Mouse (Mus musculus) kidney, postnatal 10 days (tissue): Measurements from ENCODE around the gene Zfp53.
A peak's percentile ranks its signal among the peaks of the same experiment; 100 is the strongest.
"Not testable (repeated sequence)": the region's sequence is repeated elsewhere in the genome, so short reads cannot be mapped to it uniquely, and the experiment has no call there.

Experiments
- DNase-seq: peaks from one replicate; pipeline ENCODE4 v3.0.0; 2021; ENCODE audit warnings: mixed read lengths

The Zfp53 gene

DNA sequence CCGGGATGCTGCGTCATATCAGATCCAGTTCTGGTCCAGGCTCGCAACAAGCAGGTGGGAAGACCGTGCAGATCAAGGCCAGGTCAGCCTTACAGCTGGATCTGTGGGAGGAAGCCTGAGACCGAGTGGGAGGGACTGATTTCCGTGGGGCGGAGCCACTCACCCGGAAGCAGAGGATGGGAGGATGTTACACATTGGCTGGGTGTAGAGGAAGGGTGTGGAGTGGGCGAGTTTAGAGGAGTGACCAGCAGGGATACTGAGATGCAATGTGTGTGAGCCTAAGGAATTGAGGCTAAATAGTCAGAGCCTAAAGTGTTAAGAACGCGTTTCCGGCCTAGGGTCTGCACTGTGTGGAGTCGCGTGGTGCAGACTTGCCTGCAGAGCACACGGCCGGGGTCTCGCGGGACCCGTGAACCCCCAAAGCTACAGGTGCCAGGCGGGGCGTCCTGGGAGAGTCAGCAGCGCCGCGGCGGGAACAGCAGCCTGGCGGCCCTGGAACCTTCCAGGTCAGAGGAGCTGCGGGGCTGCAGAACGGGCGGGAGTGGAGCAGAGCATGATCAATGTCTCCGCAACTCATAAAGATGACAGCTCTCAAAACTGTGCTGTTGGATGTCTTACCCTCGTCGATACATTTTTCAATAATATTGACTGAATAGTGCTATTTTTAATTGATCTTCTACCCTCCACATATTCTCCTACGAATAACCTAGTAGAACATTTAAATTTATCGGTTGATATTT lies at the start of gene Zfp53:
Gene Zfp53 (plus strand): TSS at position 239 of the 740 bp plus-strand sequence.
- DNase-seq, result peak; percentile 91

GRCm38 (mm10) chr17:21449669-21450068 lies 39.1 kb upstream of the Zfp53 start:
- DNase-seq, result peak; percentile 83

GRCm38 (mm10) chr17:21450138-21450704 lies 38.6 kb upstream of the Zfp53 start, which contains the start of gene Zfp51:
Gene Zfp51 (plus strand): TSS chr17:21450374.
- peak; percentile 96 for DNase-seq

- no peak for DNase-seq
These were observed 25.2 kb upstream of the Zfp53 start for GRCm38 (mm10) chr17:21463550-21463949.

- DNase-seq, result no peak
These were observed 16.7 kb upstream of the Zfp53 start for GRCm38 (mm10) chr17:21472032-21472652.

DNA sequence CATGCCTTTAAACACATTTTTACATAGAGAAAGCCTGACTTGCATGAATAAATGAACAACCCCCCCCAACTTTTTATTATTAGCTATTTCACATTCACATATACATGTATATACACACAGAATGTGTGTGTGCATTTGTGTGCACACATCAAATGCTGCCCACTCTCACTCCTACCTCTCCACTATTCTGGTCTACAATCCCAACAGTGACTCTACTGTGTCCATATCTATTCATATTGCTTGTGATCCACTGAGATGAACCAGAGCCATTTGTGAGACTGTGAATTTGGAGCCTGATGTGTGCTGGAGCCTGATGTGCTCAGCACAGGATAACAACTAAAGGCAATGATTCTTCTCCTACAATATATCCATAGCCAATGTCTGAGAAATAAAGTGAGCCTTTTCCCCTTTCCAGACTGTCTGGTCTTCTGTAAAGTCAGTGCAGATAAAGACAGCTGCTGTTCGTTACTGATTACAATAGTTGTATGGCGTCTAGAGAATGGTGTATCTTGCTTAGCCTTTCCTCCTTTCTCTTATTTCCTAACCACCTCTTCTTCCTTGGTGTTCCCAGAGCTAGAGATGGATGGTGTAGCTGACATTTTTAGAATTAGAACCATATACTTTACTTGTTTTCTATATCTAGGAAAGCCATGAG lies 16.0 kb upstream of the Zfp53 start:
- no peak for DNase-seq

GRCm38 (mm10) chr17:21473362-21474190 lies 15.2 kb upstream of the Zfp53 start:
- DNase-seq, result peak; percentile 44

DNA sequence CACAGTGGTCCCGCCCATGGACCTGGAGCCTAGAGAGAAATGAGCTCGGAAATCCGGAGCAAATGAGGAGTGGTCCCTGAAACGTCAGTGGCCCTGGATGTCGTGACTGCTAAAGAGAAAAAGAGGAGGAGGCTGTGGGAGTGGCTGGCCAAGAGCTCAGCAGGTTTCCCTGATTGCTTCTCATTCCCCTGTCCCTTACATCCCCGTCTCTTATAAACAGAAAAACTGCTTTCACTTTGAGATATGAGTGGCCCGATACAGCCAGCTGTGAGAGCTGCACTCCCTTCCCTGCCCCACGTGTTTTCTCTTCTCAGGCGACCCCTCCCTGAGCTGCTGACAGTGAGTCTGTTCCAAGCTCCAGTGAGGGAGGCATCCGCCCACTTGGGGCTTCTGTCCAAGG lies 14.1 kb upstream of the Zfp53 start:
- DNase-seq, result not testable (repeated sequence)

- DNase-seq, result not testable (repeated sequence)
These were observed 13.5 kb upstream of the Zfp53 start for GRCm38 (mm10) chr17:21475290-21475689.

- not testable (repeated sequence) for DNase-seq
These were observed 12.4 kb upstream of the Zfp53 start for GRCm38 (mm10) chr17:21476351-21476750.

DNA sequence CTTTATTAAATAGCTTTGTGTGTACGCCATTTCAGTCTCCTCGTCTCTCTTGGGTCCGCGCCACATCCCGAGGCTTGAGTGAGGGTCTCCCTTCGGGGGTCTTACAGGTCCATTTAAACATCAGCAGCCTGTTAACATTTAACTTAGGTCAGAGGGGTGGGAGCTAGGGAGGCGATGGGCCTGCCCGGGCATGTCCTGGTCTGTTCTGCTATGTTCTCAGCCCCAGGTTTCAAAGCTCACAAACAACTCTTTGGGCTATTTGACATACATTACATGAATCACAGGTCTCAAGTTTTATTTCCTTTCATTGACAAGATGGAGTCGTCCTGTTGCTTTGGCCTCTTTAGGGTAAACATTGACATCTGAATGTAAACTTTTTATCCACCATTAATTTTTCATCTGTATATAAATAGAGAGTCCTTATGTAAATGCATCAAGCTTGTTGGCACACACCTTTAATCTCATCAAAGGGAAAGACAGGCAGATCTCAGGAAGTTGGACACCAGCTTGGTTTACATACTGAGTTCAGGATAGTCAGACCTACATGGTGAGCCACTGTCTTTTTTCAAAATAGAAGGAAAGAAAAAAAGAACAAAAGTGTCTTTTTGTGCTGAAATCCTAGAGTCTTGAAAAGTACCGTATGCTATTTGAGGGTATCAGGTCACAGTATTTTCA lies 10.6 kb upstream of the Zfp53 start:
- not testable (repeated sequence) for DNase-seq

- DNase-seq, result no peak
These were observed 753 bp downstream of the Zfp53 start for GRCm38 (mm10) chr17:21489500-21490001.

DNA sequence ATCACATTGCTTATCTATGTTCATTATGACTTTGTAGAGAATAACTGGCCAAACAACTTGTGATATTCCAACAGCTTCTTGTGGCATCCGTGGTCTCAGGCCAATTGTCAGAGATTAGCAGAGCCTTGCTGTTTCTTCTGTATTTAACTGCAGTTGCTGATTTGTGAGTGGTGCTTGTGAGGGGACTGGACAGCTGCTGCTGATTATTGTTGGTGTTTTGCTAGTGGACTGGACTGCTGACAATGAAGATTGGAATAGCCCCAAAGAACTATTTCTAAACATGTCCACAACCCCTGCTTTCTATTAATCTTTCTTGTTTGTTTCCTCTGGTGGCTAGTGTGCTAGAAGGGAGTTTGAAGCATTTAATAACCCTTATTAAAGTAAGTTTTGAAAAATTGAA lies 12.6 kb downstream of the Zfp53 start:
- no peak for DNase-seq

- DNase-seq, result no peak
These were observed 15.7 kb downstream of the Zfp53 start for GRCm38 (mm10) chr17:21504524-21504923.

- no peak for DNase-seq
These were observed 17.5 kb downstream of the Zfp53 start for GRCm38 (mm10) chr17:21506258-21506657.

DNA sequence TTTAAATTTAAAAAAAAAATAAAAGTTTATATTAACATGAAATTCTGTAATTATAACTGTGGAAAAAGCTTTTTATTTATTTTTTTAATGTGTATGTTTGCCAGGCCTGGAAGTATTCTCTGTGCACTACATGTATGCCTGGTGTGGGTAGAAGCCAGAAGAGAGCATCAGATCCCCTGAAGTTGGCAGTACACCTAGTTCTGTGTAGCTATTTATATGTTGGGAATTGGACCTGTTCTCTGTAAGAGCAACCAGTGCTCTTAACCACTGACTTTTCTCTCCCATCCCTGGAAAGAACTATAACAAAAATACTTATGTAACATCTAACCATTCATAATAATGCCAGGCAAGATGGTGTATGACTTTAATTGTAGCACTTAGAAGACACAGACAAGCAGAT lies 21.0 kb downstream of the Zfp53 start:
- DNase-seq, result no peak

- DNase-seq, result peak; percentile 82
These were observed 26.8 kb downstream of the Zfp53 start for GRCm38 (mm10) chr17:21515403-21516105.

- peak; percentile 85 for DNase-seq
These were observed 27.7 kb downstream of the Zfp53 start for GRCm38 (mm10) chr17:21516201-21517129.

DNA sequence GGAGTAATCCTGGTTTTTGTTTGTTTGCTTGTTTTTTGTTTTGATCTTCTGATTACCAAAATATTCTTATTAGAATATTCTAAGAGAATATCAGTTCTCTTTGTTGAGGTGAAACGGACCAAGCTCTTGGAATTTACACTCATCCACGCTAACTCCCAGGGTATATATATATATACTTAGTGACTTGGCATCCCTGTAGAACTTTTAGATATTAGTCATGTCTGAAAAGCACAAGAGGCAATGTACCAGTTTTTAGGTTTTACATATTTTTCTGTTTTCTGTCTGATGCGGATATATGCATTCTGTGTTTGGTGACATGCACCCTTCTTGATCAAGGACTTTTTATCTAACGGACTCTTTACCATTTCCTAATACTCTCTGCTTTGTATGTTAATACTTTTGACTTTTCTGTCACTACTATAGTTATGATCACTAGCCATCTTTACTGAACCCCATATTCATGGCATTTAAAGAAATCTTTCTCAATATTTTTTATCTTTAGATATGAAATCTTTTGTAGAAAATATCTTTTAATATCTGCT lies 28.4 kb downstream of the Zfp53 start:
- DNase-seq, result no peak

DNA sequence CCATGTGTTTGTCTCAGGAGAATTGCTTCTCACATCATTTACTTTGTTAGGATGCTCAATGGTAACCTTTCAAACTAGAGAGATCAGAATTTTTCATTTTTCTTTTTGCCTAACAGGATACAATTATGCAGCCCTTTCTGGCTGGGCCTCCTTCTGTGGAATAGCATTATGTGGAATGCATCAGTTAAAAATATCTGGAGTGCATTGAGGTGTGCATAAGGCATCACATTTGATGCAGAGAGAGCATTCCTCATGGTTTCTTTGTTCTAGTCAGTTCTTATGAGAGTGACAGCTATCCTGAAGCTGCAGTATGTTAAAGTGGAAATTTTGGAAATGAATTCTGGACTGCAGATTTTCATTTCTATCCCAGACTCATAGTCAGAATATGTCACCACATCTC lies 37.5 kb downstream of the Zfp53 start:
- DNase-seq, result no peak
